Mouse (Mus musculus) CH12.LX (cell line): ENCODE data around the gene Srp14. TPM values are rescaled to one million over a fixed set of nuclear protein-coding genes. Genes with fewer than 3 reads are reported as not detected.

Source experiments
- DNase-seq: peaks from one replicate; pipeline ENCODE4 v3.0.0-alpha.2; 2013; ENCODE audit errors: extremely low read depth
- H3K27ac ChIP-seq: 2 replicates; pipeline ENCODE4 v1.5.1; 2012; ENCODE audit warnings: low read depth, mild to moderate bottlenecking, control low read depth, moderate library complexity; ENCODE audit not compliant: insufficient read depth
- H3K27me3 ChIP-seq: replicated peaks from 2 replicates; pipeline ENCODE3; 2012; ENCODE audit warnings: inconsistent platforms
- H3K36me3 ChIP-seq, 2 experiments: replicated peaks in 1 of 2; 2 replicates each; pipeline versions ENCODE3 to v1.6.1; 2012; ENCODE audit warnings: inconsistent platforms in 1 of 2, low read length in 1 of 2, mild to moderate bottlenecking in 1 of 2, mixed read lengths in 1 of 2, moderate library complexity in 1 of 2; ENCODE audit not compliant: control insufficient read depth in 1 of 2, insufficient read depth in 1 of 2
- H3K4me1 ChIP-seq, 2 experiments: 2 replicates each; pipeline ENCODE4 v1.6.1; 2012; ENCODE audit warnings: inconsistent platforms in 1 of 2, moderate library complexity in 1 of 2; ENCODE audit not compliant: insufficient read depth in 2 of 2, control insufficient read depth in 1 of 2
- H3K4me2 ChIP-seq: 2 replicates; pipeline ENCODE4 v1.6.1; 2012; ENCODE audit warnings: low read depth, mild to moderate bottlenecking, control low read depth; ENCODE audit not compliant: poor library complexity, insufficient read depth, severe bottlenecking
- H3K4me3 ChIP-seq, 3 experiments: fragments of 150-350 bp in 1 of 3; sonication (generic) in 1 of 3; replicated peaks in 1 of 3; 2 replicates each; pipeline versions ENCODE3 to v1.5.1; 2011 to 2012; ENCODE audit warnings: low read depth in 2 of 3, low read length in 2 of 3, mild to moderate bottlenecking in 2 of 3, moderate library complexity in 2 of 3, control low read depth in 1 of 3, improper control_type of control experiment in 1 of 3, inconsistent platforms in 1 of 3, mixed read lengths in 1 of 3; ENCODE audit not compliant: poor library complexity in 1 of 3
- H3K79me2 ChIP-seq: replicated peaks from 2 replicates; pipeline ENCODE4 v1.6.1; 2012; ENCODE audit warnings: mild to moderate bottlenecking, moderate library complexity; ENCODE audit not compliant: control insufficient read depth, poor library complexity, insufficient read depth, severe bottlenecking; ENCODE audit errors: extremely low read depth
- H3K9ac ChIP-seq: 2 replicates; pipeline ENCODE4 v1.6.1; 2012; ENCODE audit warnings: low read depth, mild to moderate bottlenecking, control low read depth, moderate library complexity; ENCODE audit not compliant: insufficient read depth
- H3K9me3 ChIP-seq: replicated peaks from 2 replicates; pipeline ENCODE3; 2012; ENCODE audit warnings: low read length, inconsistent platforms, mixed read lengths
- CHD1 ChIP-seq: IDR thresholded peaks from 2 replicates; pipeline ENCODE4 v1.6.1; 2012; ENCODE audit warnings: low read depth, low read length, improper control_type of control experiment, inconsistent platforms
- CHD2 ChIP-seq: IDR thresholded peaks from 2 replicates; pipeline ENCODE4 v1.6.1; 2011; ENCODE audit warnings: low read length, improper control_type of control experiment
- GABPA ChIP-seq: IDR thresholded peaks from 2 replicates; pipeline ENCODE4 v1.6.1; 2012; ENCODE audit warnings: low read depth, low read length, improper control_type of control experiment, inconsistent platforms; ENCODE audit not compliant: insufficient replicate concordance
- IRF4 ChIP-seq: IDR thresholded peaks from 2 replicates; pipeline ENCODE4 v1.6.1; 2014; ENCODE audit warnings: low read depth, mild to moderate bottlenecking, inconsistent platforms, low read length, improper control_type of control experiment
- JUN ChIP-seq: IDR thresholded peaks from 2 replicates; pipeline ENCODE4 v1.6.1; 2011; ENCODE audit warnings: low read depth, mild to moderate bottlenecking, low read length, improper control_type of control experiment, moderate library complexity; ENCODE audit not compliant: insufficient read depth
- JUND ChIP-seq: conservative IDR thresholded peaks from 2 replicates; pipeline ENCODE4 v1.6.1; 2011; ENCODE audit warnings: low read depth, low read length, improper control_type of control experiment
- KAT2A ChIP-seq: IDR thresholded peaks from 2 replicates; pipeline ENCODE4 v1.6.1; 2012; ENCODE audit warnings: low read length, improper control_type of control experiment, inconsistent platforms; ENCODE audit not compliant: insufficient replicate concordance
- MAX ChIP-seq: IDR thresholded peaks from 2 replicates; pipeline ENCODE4 v1.6.1; 2011; ENCODE audit warnings: low read length, improper control_type of control experiment
- MAZ ChIP-seq: IDR thresholded peaks from 2 replicates; pipeline ENCODE4 v1.6.1; 2012; ENCODE audit warnings: low read depth, mild to moderate bottlenecking, inconsistent platforms, low read length, improper control_type of control experiment, moderate library complexity
- MEF2A ChIP-seq: IDR thresholded peaks from 2 replicates; pipeline ENCODE4 v1.6.1; 2014; ENCODE audit warnings: low read depth, mild to moderate bottlenecking, inconsistent platforms, low read length, improper control_type of control experiment, borderline replicate concordance
- NELFE ChIP-seq: IDR thresholded peaks from 2 replicates; pipeline ENCODE4 v1.6.1; 2011; ENCODE audit warnings: low read depth, low read length, improper control_type of control experiment
- PAX5 ChIP-seq: IDR thresholded peaks from 2 replicates; pipeline ENCODE4 v1.6.1; 2012; ENCODE audit warnings: low read length, inconsistent platforms, mixed read lengths
- POLR2A ChIP-seq: IDR thresholded peaks from 2 replicates; pipeline ENCODE4 v1.6.1; 2011; ENCODE audit warnings: low read depth, mild to moderate bottlenecking, improper control_type of control experiment, low read length
- RAD21 ChIP-seq: IDR thresholded peaks from 2 replicates; pipeline ENCODE4 v1.6.1; 2011; ENCODE audit warnings: low read depth, mild to moderate bottlenecking, low read length, improper control_type of control experiment, moderate library complexity
- SIN3A ChIP-seq: IDR thresholded peaks from 2 replicates; pipeline ENCODE4 v1.6.1; 2012; ENCODE audit warnings: low read length, improper control_type of control experiment, inconsistent platforms
- TBP ChIP-seq: conservative IDR thresholded peaks from 2 replicates; pipeline ENCODE4 v1.6.1; 2011; ENCODE audit warnings: low read depth, low read length, improper control_type of control experiment
- TCF12 ChIP-seq: IDR thresholded peaks from 2 replicates; pipeline ENCODE4 v1.6.1; 2014; ENCODE audit warnings: low read depth, mild to moderate bottlenecking, inconsistent platforms, low read length, improper control_type of control experiment
- USF1 ChIP-seq: IDR thresholded peaks from 2 replicates; pipeline ENCODE4 v1.6.1; 2014; ENCODE audit warnings: low read depth, mild to moderate bottlenecking, inconsistent platforms, low read length, improper control_type of control experiment
- ZKSCAN1 ChIP-seq: IDR thresholded peaks from 2 replicates; pipeline ENCODE4 v1.6.1; 2012; ENCODE audit warnings: low read depth, inconsistent platforms, low read length, improper control_type of control experiment, borderline replicate concordance
- ZMIZ1 ChIP-seq: IDR thresholded peaks from 2 replicates; pipeline ENCODE4 v1.6.1; 2012; ENCODE audit warnings: low read depth, mild to moderate bottlenecking, inconsistent platforms, low read length, improper control_type of control experiment
- dilution Hi-C: fragments of 300-500 bp; cut with MboI; formaldehyde crosslinking; loops from 2 replicates; pipeline ENCODE4 v1.14.3; 2020; ENCODE audit warnings: low sequenced_read_pairs; ENCODE audit not compliant: extremely low pct_unique_long_range_greater_than_20kb, extremely low pct_ligation_motif_present
- in situ Hi-C: fragments of 300-500 bp; cut with MboI; formaldehyde crosslinking; loops from 3 replicates; pipeline ENCODE4 v1.14.3; 2019; ENCODE audit warnings: low sequenced_read_pairs, low pct_ligation_motif_present, low pct_unique_long_range_greater_than_20kb, mixed read lengths
- polyA plus RNA-seq: library from polyadenylated mRNA; unstranded; fragments of >175 nt; gene quantifications from 2 replicates; pipeline ENCODE4 v1.2.1, GENCODE M21; 2012; ENCODE audit warnings: low read depth; ENCODE audit not compliant: insufficient read length
- total RNA-seq, 2 experiments: library from RNA; depleted of rRNA; stranded (reverse); fragments of 300-350 nt in 1 of 2; fragments of >200 nt in 1 of 2; gene quantifications; 2 replicates each; pipeline ENCODE4 v1.2.3; 2012 to 2014

Srp14 gene
- total and polyA plus RNA-seq, 3 experiments = 139 to 215 (median 151) TPM

- H3K4me3 ChIP-seq = no peak overlapping the region
- H3K4me1 ChIP-seq = peaks cover 8 to 30% of the 10 kb centered on the region in 2 experiments
- in situ Hi-C loops = loop anchor here (5.0 to 25.0 kb wide), 4 partner anchors 57 to 402 kb away; partner anchors contain the start of genes Inafm2 and Plcb2
- H3K79me2 ChIP-seq = no peaks in the 10 kb centered on the region
- peaks cover 11% of the 10 kb centered on the region for H3K9me3 ChIP-seq
- dilution Hi-C loops = no loop called here
- no peak for DNase-seq
- no peaks in the 10 kb centered on the region for H3K36me3 ChIP-seq
- no peak overlapping the region for H3K9ac ChIP-seq
- no peaks in the 10 kb centered on the region for H3K27me3 ChIP-seq
- no peak for TF ChIP-seq JUN
- TF ChIP-seq IRF4 = no peak
- TF ChIP-seq TBP = no peak
- no peak for TF ChIP-seq PAX5
- TF ChIP-seq RAD21 = no peak
- no peak for TF ChIP-seq ZKSCAN1
- TF ChIP-seq KAT2A = no peak
- no peak for TF ChIP-seq MAZ
- no peak for TF ChIP-seq ZMIZ1
- TF ChIP-seq POLR2A = no peak
- no peak overlapping the region for H3K27ac ChIP-seq
- no peak overlapping the region for H3K4me2 ChIP-seq
Observed at GRCm38 (mm10) chr2:118485415-118485814, 5.9 kb upstream of the Srp14 start.

DNA sequence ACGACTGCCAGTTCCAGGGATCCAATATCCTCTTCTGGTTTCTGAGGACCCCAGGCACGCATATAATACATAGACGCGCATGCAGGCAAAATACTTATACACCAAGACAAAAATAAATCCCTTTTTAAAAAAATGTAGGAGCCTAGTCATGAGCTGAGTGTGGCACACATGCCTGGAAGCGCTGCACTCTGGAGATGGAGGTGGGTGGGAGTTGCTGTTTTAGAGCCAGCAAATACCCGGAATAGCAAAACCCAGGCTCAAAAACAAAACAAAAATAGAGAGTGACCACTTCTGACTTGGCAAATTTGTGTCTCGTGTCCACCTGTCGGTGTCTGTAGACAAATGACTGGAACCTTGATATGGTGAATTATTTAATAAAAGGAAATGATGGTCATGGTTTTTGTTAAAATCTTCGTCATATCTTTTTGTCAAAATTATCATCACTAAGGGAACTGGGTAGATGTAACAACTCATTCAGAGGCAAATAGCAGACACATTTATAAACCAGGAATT, 4.9 kb upstream of the Srp14 start:
- DNase-seq = no peak
- H3K4me2 ChIP-seq = no peak overlapping the region
- peaks cover 2 to 29% of the 10 kb centered on the region in 2 experiments; a peak in 2 of 4 replicates for H3K4me1 ChIP-seq
- in situ Hi-C loops (loop anchor here (25.0 kb wide), 2 partner anchors 253 to 403 kb away; partner anchors contain the start of genes Inafm2 and Plcb2), dilution Hi-C loops (no loop called here)
- H3K27ac ChIP-seq = no peak overlapping the region
- H3K79me2 ChIP-seq = no peaks in the 10 kb centered on the region
- no peak for TF ChIP-seq TCF12
- no peak for TF ChIP-seq JUN
- TF ChIP-seq SIN3A = no peak
- TF ChIP-seq KAT2A = no peak
- no peaks in the 10 kb centered on the region for H3K36me3 ChIP-seq
- no peaks in the 10 kb centered on the region for H3K27me3 ChIP-seq
- no peak overlapping the region for H3K9ac ChIP-seq
- no peak overlapping the region for H3K4me3 ChIP-seq
- H3K9me3 ChIP-seq = peaks cover 11% of the 10 kb centered on the region

DNA sequence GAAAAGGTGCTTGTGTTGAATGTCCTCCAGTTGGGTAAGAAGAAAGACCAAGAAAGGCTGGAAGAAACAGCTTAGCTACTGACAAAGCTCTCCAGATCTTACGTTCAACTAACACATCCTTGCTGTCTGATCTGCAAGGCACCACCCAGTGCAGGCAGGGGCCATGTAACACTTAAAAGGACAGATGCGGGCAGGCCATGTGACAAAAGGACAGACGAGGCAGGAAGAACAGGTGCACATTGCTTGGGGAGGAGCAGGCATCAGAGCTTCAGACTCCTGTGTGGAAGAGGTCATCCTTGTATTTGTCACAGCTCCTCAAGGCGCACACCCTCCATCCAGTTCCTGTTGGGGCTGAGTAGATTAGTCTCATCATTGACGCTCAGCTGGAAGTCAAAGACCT, 3.5 kb upstream of the Srp14 start:
- Histone ChIP-seq H3K9ac (no peak overlapping the region), H3K27me3 (no peaks in the 10 kb centered on the region), H3K4me2 (no peak overlapping the region), H3K4me3 (no peak overlapping the region), H3K79me2 (peaks cover 13% of the 10 kb centered on the region), H3K4me1 (peaks cover 7 to 36% of the 10 kb centered on the region in 2 experiments; a peak in 3 of 4 replicates), H3K36me3 (peaks cover 0 to 2% of the 10 kb centered on the region in 2 experiments), H3K27ac (no peak overlapping the region), H3K9me3 (peaks cover 3% of the 10 kb centered on the region)
- dilution Hi-C loops = no loop called here
- in situ Hi-C loops = loop anchor here (25.0 kb wide), 2 partner anchors 254 to 404 kb away; partner anchors contain the start of genes Inafm2 and Plcb2
- TF ChIP-seq NELFE (no peak), CHD1 (no peak), GABPA (no peak), MEF2A (no peak), JUND (no peak), ZMIZ1 (no peak), USF1 (no peak), TBP (no peak), CHD2 (no peak), MAX (no peak)
- no peak for DNase-seq
